Mouse (Mus musculus) spleen, embryonic (tissue): ENCODE measurements around the gene Slc1a7.

Source experiments
- CTCF ChIA-PET: fragments of 350-600 bp; sonication (Branson Sonifier 250); formaldehyde crosslinking; loops from one replicate; lab custom pipeline; 2022; lab: Charles Lee

Gene Slc1a7

GRCm38 (mm10) chr4:107967966-107968682 is at the start of gene Slc1a7:
Gene Slc1a7, plus strand, starts transcription at chr4:107968332.
- CTCF ChIA-PET, result interaction anchor here (0.6 kb wide), 1 partner anchor 1016 kb away, joined by 4 read pairs; no protein-coding TSS in a partner anchor

- CTCF ChIA-PET, result no interaction called here
These were observed 47.8 kb upstream of the Slc1a7 start for GRCm38 (mm10) chr4:107920336-107920735.

DNA sequence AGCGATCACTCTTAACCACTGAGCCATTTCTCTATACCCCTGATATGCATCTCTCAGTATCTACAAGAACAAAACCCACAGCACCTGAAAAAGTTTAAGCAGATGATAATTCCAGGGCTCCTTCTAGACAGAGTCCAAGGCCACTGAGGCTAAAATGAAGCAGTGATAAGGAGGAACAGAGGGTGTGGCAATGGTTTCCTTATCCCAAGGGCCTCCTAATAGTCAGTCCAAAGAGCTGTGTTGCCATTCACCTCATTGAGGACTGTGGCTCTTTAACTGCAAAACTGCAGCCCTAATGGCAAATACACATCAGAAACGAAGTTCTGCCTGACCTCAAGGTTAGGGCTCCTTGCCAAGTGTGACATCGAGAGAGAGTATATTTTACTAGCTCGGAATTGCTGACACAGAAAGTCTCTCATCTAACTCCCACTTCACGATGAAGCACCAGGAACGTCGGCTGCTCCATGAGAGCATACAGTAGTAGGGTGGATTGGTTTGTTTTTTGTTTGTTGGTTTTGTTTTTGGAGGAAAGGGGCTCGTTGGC is 46.9 kb upstream of the Slc1a7 start:
- CTCF ChIA-PET, result no interaction called here

GRCm38 (mm10) chr4:107921952-107922351 is 46.2 kb upstream of the Slc1a7 start:
- CTCF ChIA-PET, result no interaction called here

GRCm38 (mm10) chr4:107923145-107923802 is 44.9 kb upstream of the Slc1a7 start, which contains the start of gene Cpt2:
Gene Cpt2, minus strand, starts transcription at chr4:107923610.
- CTCF ChIA-PET, result no interaction called here

- CTCF ChIA-PET, result no interaction called here
These were observed 44.3 kb upstream of the Slc1a7 start for GRCm38 (mm10) chr4:107923803-107924194.

DNA sequence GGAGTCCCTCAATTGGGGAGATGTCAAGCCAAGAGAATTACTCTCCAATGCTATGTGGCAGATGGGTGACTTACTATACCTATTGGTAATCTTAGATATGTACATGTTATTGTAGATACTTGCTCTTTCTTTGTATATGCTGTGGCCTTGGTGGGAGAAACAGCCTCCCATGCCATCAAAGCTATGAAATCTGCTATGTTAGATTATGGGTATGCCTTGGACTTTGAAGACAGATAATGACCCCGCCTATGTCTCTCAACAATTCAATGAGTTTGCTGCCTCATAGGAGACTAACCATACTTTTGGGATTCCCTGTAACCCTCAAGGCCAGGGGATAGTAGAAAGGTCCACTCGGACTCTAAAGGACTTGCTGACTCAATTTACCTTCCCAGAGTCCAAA is 39.9 kb upstream of the Slc1a7 start:
- CTCF ChIA-PET, result no interaction called here

DNA sequence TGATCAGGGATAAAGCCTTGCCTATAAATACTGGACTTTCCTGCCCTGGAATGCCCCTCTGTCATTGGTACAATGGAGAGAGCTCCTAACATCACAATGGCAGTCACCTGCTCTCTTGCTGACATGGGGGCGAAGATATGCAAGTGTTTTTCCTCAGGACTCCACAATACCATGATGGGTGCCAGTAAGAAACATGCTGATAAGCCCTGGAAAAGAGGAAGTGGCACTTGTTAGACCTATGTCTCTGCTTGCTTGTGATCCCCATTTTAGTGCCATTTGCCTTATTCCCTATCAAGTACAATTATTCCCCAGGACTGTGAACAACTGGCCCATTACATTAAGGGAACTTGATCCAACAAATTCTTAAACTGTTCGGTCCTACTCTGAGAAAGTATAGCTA is 39.4 kb upstream of the Slc1a7 start:
- CTCF ChIA-PET, result no interaction called here

DNA sequence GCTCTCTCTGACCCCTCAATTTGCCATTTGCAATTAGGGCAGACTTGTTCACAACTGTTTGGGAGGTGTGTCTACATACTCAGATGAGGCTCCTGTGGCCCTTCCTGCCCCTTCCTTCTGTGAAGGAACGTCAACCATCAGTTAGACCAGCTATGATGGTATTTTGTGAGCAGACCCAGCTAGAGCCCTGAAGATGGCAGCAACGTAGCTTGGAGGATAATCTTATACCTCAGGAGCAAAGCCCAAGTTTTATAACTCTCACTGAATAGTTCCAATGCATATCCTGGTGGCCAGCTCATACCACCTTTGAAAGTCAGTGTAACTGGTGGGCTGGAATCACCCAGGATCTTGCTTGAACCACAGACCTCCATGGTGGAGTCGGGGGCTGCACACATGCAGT is 36.7 kb upstream of the Slc1a7 start:
- CTCF ChIA-PET, result no interaction called here

DNA sequence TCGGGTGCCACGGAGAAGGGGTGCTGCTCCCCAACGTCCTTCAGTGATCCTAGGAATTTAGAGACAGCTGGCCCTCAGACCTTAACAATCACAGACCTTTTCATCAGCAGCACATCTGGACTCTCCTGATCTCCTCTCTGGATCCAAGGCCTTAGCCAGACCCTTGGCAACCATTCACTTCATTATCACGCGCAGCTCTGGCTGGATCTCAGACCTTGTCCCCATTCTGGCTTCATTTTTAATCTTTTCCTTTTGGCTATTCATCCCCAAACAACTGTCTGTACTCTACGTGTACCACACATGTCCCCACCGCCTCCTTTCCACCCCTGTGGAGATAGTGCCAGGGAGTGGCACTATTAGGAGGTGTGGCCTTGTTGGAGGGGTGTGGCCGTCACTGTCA is 34.9 kb upstream of the Slc1a7 start:
- CTCF ChIA-PET, result no interaction called here

- CTCF ChIA-PET, result interaction anchor here (0.6 kb wide), 1 partner anchor 309 kb away, joined by 20 read pairs; no protein-coding TSS in a partner anchor
These were observed 32.9 kb upstream of the Slc1a7 start for GRCm38 (mm10) chr4:107935254-107935653.

GRCm38 (mm10) chr4:107937338-107937737 is 30.8 kb upstream of the Slc1a7 start:
- CTCF ChIA-PET, result no interaction called here

GRCm38 (mm10) chr4:107938124-107938523 is 30.0 kb upstream of the Slc1a7 start:
- CTCF ChIA-PET, result no interaction called here

DNA sequence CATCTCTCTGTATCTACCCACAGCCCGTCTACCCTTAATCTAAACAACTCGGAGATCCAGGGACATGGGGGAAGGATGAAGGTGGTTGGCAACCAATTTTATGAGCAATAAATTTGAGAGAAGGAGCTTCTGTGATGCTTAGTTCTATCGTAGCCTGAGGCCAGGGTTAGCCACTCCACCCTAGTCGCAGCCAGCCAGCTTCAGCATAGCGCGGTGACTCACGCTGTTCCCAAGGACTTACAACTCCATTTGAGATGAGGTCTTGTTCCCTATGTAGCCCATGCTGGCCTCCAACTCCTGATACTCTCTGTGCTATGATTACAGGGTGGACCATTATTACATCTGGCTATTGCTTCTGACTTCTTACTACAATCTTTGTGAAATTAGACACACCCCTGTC is 25.4 kb upstream of the Slc1a7 start:
- CTCF ChIA-PET, result no interaction called here

DNA sequence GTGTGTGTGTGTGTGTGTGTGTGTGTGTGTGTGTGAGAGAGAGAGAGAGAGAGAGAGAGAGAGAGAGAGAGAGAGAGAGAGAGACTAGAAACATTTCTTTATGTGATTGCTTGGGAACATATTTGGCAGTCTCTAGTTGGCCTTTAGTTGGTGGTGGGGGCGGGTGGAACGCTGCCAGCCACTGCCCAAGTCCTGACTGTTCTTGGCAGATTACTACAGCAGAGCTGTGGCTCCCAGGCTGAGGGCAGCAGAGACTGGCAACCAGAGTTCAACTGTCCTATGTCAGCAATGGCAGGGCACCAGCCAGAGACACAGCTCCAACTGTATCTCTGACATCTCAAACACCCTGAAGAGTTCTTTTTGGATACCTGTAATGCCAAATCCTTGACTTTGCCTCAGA is 24.0 kb upstream of the Slc1a7 start:
- CTCF ChIA-PET, result no interaction called here

DNA sequence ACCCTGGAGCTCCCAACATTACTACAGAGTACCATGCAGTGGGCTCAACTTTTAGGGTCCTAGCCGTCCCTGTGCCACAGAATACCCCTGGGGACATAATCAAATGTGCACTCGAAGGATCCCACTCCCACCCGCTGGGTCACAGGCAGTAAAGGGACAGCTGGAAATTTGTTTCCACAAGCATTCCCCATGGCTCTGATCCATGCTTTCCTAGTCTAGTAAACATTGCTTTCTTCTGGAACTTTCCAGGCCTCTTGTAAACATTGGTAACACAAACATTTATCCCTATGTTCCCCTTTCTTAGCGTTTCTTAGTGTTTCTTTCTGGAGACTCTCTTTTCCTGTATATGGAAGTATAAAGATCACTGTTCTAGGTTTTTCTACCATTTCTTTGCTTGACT is 18.2 kb upstream of the Slc1a7 start:
- CTCF ChIA-PET, result no interaction called here

DNA sequence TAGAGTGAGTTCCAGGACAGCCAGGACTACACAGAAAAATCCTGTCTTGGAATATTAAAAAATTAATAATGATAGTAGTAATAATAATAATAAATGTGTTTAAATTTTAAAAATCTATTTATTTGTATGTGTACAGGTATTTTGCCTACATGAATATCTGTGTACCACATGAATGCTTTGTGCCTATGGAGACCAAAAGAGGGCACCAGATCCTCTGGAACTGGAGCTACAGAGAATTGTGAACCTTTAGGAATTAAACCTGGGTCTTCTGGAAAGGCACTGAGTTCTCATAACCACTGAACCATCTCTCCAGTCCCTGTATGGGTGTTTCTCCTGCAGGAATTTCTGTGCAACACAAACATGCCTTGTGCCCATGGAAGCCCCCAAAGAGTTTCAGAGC is 15.3 kb upstream of the Slc1a7 start:
- CTCF ChIA-PET, result no interaction called here

DNA sequence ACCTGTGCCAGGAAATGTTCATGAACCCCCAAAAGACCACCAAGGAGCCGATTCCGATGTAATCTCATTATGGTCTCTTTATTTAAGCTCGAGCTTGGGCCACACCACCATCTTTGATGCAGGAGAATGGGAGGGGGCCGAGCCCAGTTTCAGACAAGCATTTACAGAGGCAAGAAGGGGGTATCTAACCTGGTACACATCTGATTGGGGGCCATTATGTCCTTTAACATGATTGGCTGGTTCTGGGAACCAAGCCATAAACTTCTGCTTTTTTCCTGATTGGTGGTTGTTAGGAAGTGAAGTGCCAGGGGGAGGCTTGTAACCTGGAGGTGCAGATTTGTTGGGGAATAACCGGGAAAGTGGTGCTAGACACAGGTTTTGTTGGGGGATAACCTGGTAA is 12.4 kb upstream of the Slc1a7 start:
- CTCF ChIA-PET, result no interaction called here

DNA sequence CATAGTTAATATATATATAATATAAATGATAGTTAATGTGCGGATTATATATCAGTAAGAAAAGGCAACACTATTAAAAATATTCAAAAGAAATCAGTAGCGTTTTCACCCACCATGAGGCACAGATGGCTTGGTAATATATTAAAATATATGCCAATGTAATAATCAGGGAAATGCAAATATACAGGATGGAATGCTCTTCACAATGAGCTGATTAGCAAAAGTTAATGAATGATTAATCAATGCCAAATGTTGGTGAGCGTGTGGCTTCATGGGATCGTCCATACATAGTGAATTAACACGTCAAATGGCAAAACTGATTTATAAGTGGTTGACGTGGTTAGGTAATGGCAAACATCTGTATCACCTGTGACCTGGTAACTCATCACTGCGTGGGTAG is 9.6 kb upstream of the Slc1a7 start:
- CTCF ChIA-PET, result no interaction called here

- CTCF ChIA-PET, result no interaction called here
These were observed 5.9 kb upstream of the Slc1a7 start for GRCm38 (mm10) chr4:107962044-107962732.

- CTCF ChIA-PET, result no interaction called here
These were observed 5.3 kb upstream of the Slc1a7 start for GRCm38 (mm10) chr4:107962792-107963191.

DNA sequence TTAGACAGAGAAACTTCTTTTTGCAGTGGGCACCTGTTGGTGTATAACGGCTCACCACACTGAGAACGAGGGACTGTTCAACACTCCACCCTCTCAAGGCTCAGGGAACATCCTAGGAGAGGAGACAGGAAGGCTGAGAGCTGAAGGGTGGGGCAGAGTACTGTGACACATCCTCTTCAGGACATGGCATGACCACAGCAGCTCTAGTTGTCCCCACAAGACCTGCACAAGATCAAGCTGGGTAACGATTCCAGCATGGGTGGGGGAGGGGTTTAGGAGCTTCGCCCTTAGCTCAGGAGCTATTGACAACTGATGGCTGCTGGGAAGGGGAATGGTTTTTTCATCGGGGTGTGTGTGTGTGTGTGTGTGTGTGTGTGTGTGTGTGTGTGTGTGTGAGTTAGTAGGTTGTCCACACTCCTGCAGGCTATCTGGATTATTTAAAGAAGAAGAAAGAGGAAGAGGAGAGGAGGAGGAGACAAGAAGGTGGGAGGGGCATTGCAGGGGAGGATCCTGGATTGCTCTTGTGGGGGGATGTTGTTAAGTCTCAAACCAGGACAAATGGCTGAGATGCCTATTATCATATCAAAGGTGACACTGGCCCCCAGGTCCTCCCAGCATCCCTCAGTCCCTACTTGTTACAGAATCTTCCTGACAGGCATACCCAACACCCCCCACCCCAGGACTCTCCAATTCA is 1.6 kb upstream of the Slc1a7 start:
- CTCF ChIA-PET, result no interaction called here
